Mouse (Mus musculus) cortical plate, adult 2 months (tissue): ENCODE data around the gene Comp.

ENCODE experiments used
- CTCF ChIP-seq: fragments of 200-500 bp; IDR thresholded peaks from 2 replicates; pipeline ENCODE4 v1.5.1; 2011; ENCODE audit warnings: mild to moderate bottlenecking, control low read depth, low read length; ENCODE audit not compliant: insufficient read depth; ENCODE audit errors: extremely low read depth
- POLR2A ChIP-seq: fragments of 200-500 bp; IDR thresholded peaks from 2 replicates; pipeline ENCODE4 v1.6.1; 2011; ENCODE audit warnings: mild to moderate bottlenecking, low read length, control low read depth; ENCODE audit not compliant: insufficient read depth; ENCODE audit errors: extremely low read depth

GRCm38 (mm10) chr8:70408301-70408700 is 34.9 kb downstream of the Comp start:
- TF ChIP-seq CTCF (no peak), POLR2A (no peak)
